Mouse (Mus musculus): ENCODE results near the gene Arhgef7.

Gene Arhgef7

GRCm38 (mm10) chr8:11799098-11799497 lies 71.6 kb downstream of the Arhgef7 start:
- DNase-seq, result no peak

- DNase-seq, result peak; percentile 49 to 58
These were observed 73.0 kb downstream of the Arhgef7 start for GRCm38 (mm10) chr8:11800481-11800880.

- no peak for DNase-seq
These were observed 74.0 kb downstream of the Arhgef7 start for GRCm38 (mm10) chr8:11801571-11801970.

- no peak for DNase-seq
These were observed 77.4 kb downstream of the Arhgef7 start for GRCm38 (mm10) chr8:11804914-11805313.

- no peak for DNase-seq
These were observed 78.7 kb downstream of the Arhgef7 start for GRCm38 (mm10) chr8:11806252-11806651.

- no peak for DNase-seq
These were observed 79.8 kb downstream of the Arhgef7 start for GRCm38 (mm10) chr8:11807361-11807760.

GRCm38 (mm10) chr8:11808047-11808446 lies 80.5 kb downstream of the Arhgef7 start:
- DNase-seq, result no peak

GRCm38 (mm10) chr8:11810426-11810825 lies 82.9 kb downstream of the Arhgef7 start:
- no peak for DNase-seq

- no peak for DNase-seq
These were observed 86.3 kb downstream of the Arhgef7 start for GRCm38 (mm10) chr8:11813801-11814200.

- no peak for DNase-seq
These were observed 87.7 kb downstream of the Arhgef7 start for GRCm38 (mm10) chr8:11815206-11815605.

GRCm38 (mm10) chr8:11820136-11820535 lies 92.6 kb downstream of the Arhgef7 start:
- no peak for DNase-seq

- DNase-seq, result no peak
These were observed 93.0 kb downstream of the Arhgef7 start for GRCm38 (mm10) chr8:11820568-11820967.

- DNase-seq, result no peak
These were observed 94.1 kb downstream of the Arhgef7 start for GRCm38 (mm10) chr8:11821451-11822206.

GRCm38 (mm10) chr8:11822550-11823060 lies 95.1 kb downstream of the Arhgef7 start:
- DNase-seq, result no peak

GRCm38 (mm10) chr8:11825756-11826155 lies 98.2 kb downstream of the Arhgef7 start:
- DNase-seq, result no peak

- no peak for DNase-seq
These were observed 99.8 kb downstream of the Arhgef7 start for GRCm38 (mm10) chr8:11827312-11827711.

- no peak for DNase-seq
These were observed 102.9 kb downstream of the Arhgef7 start for GRCm38 (mm10) chr8:11830214-11831046.

- DNase-seq, result peak in 1 of 2 experiments; percentile 29
These were observed 103.7 kb downstream of the Arhgef7 start for GRCm38 (mm10) chr8:11831174-11831573.

- DNase-seq, result no peak
These were observed 104.4 kb downstream of the Arhgef7 start for GRCm38 (mm10) chr8:11831939-11832338.

- no peak for DNase-seq
These were observed 105.6 kb downstream of the Arhgef7 start for GRCm38 (mm10) chr8:11833157-11833556.

GRCm38 (mm10) chr8:11834200-11834599 lies 106.7 kb downstream of the Arhgef7 start:
- DNase-seq, result no peak

- no peak for DNase-seq
These were observed 107.2 kb downstream of the Arhgef7 start for GRCm38 (mm10) chr8:11834691-11835090.

GRCm38 (mm10) chr8:11840174-11840573 lies 112.7 kb downstream of the Arhgef7 start, which contains the start of gene Tex29:
Gene Tex29, plus strand, starts transcription at chr8:11840474.
- no peak for DNase-seq

GRCm38 (mm10) chr8:11841571-11841970 lies 114.0 kb downstream of the Arhgef7 start:
- no peak for DNase-seq
